Mouse (Mus musculus): Measurements from ENCODE around the gene Mpp2.

- TF ChIP-seq CTCF (conservative IDR thresholded peaks at IDR 0.05; ENCODE audit: low read length) (no peak), NANOG (IDR thresholded peaks at IDR 0.05; ENCODE audit: borderline replicate concordance, low read length) (no peak)
Measured at GRCm38 (mm10) chr11:102084159-102084558, 4.2 kb downstream of the Mpp2 start.

All from E14TG2a.4 (cell line).